Mouse (Mus musculus) MEL-GATA-1-ER (cell line): ENCODE results near the gene Dynlt3.

Experiments used
- DNase-seq: peaks from one replicate; pipeline ENCODE4 v3.0.0-alpha.2; 2012; ENCODE audit warnings: low read depth; ENCODE audit errors: extremely low read depth

Dynlt3 gene

GRCm38 (mm10) chrX:9662391-9663111, at the start of gene Dynlt3:
Gene Dynlt3, minus strand, starts transcription at chrX:9663003.
- peak; percentile 84 for DNase-seq

GRCm38 (mm10) chrX:9699815-9700214, 37.0 kb upstream of the Dynlt3 start:
- no peak for DNase-seq

- no peak for DNase-seq
These were observed 33.2 kb upstream of the Dynlt3 start for GRCm38 (mm10) chrX:9695997-9696396.

GRCm38 (mm10) chrX:9672040-9672439, 9.2 kb upstream of the Dynlt3 start:
- no peak for DNase-seq

- no peak for DNase-seq
These were observed 8.6 kb upstream of the Dynlt3 start for GRCm38 (mm10) chrX:9671418-9671817.

- DNase-seq: no peak
These were observed 10.0 kb downstream of the Dynlt3 start for GRCm38 (mm10) chrX:9652806-9653205.

GRCm38 (mm10) chrX:9640594-9640993, 22.2 kb downstream of the Dynlt3 start:
- peak; percentile 51 for DNase-seq

GRCm38 (mm10) chrX:9640126-9640525, 22.7 kb downstream of the Dynlt3 start:
- DNase-seq: peak; percentile 73
